Mouse (Mus musculus): ENCODE data around the gene Flvcr2.
"Not testable (repeated sequence)": the region's sequence is repeated elsewhere in the genome, so short reads cannot be mapped to it uniquely, and the experiment has no call there.

The Flvcr2 gene

GRCm38 (mm10) chr12:85745827-85746695 lies at the start of gene Flvcr2:
Flvcr2 (plus strand) TSS chr12:85746539.
- DNase-seq (ENCODE audit: low spot score) = peak; percentile 11

GRCm38 (mm10) chr12:85698179-85698578 lies 48.2 kb upstream of the Flvcr2 start:
- DNase-seq (ENCODE audit: low spot score) = not testable (repeated sequence)

- no peak for DNase-seq (ENCODE audit: low spot score)
Measured at GRCm38 (mm10) chr12:85700191-85700841, 46.0 kb upstream of the Flvcr2 start.

GRCm38 (mm10) chr12:85700842-85701223 lies 45.5 kb upstream of the Flvcr2 start:
- DNase-seq (ENCODE audit: low spot score) = no peak

- DNase-seq (ENCODE audit: low spot score) = no peak
Measured at GRCm38 (mm10) chr12:85702166-85703055, 43.9 kb upstream of the Flvcr2 start.

DNA sequence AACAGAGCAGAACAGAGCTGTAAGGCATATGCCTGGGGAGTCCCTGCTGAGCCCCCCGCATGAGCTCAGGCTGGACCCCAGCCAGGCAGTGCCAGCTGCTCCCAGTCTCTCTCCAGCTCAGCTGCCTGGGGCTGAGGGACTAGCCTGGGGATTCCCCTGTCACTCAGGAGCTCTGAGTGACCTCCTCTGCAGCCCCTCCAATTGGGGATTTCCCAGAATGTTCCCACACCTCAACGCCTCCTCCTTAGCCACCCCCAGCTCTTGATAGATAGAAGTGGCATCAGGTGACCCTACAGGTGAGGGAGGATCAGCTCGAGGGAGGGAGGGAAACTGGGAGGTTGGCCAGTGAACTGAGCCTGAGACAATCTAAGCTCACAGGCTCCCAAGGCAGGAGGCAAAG lies 42.8 kb upstream of the Flvcr2 start:
- DNase-seq (ENCODE audit: low spot score) = no peak

GRCm38 (mm10) chr12:85704566-85704965 lies 41.8 kb upstream of the Flvcr2 start:
- DNase-seq (ENCODE audit: low spot score) = peak; percentile 24

GRCm38 (mm10) chr12:85705002-85705830 lies 41.1 kb upstream of the Flvcr2 start:
- DNase-seq (ENCODE audit: low spot score) = peak; percentile 62

DNA sequence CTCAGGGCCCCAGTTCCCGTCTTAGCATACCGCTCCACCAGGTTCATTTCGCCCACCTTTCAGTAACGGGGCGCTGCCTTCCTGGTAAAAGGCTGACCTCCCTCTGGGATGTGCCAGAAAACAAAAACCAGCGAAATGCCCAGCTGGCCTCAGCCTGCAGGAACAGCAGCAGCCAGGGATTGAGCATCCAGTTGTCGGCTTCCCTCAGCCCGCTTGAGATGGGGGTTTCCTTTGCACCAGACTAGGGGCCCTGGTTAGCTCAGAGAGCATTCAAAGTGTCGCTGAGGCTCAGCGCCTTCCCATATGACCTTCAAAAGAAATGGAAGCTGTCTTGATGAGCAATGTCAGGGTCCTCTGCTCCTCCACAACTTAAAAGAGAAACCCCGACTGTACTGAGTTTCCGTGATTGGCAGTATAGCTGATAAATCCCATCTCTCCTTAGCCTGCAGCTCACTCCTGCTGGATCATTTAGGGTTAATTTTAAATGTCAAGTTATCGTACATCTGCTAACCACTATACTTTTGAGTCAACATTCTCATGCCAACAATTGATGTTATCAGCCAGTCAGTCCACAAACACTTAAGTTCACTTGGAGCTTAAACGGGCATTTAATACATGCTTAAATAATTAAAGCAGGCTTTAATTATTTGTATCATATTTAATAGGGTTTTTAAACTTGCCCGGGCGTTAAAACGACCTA lies 40.4 kb upstream of the Flvcr2 start:
- no peak for DNase-seq (ENCODE audit: low spot score)

DNA sequence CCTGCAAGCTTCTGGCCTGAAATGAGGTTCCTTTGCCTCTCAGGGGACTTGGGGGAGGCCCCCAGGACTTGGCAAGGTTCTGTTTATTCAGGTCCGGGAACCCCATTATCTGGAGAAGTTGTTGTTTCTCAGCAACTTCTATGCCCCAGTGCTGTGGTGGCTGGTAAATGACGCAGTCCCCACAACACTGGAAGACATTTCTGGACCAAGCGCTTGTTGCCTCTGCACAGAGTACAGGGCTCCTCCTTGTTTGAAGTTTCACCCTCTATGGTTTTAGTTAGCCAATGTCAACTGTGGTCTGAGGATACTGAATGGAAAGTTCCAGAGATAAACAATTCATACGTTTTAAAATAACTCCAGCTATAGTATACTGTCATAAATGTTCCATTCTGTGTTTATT lies 39.4 kb upstream of the Flvcr2 start:
- no peak for DNase-seq (ENCODE audit: low spot score)

DNA sequence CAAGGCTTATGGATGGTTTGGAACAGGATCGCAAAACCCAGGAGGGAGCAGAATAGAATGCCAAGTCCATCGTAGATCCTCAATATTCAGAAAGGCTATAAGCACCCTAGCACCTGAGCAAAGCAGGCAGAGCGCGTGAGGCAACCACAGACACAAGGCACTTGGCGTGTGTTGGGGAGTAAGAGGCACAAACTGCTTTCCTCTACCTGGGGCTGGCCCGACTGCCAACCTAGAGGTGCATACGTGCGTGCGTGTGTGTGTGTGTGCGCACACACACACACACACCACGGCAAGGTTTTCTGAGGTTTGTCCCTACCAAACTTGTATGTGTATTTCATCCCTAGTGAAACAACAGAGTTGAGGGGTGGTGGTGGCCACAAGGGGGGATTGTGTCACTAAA lies 38.9 kb upstream of the Flvcr2 start:
- DNase-seq (ENCODE audit: low spot score) = no peak

DNA sequence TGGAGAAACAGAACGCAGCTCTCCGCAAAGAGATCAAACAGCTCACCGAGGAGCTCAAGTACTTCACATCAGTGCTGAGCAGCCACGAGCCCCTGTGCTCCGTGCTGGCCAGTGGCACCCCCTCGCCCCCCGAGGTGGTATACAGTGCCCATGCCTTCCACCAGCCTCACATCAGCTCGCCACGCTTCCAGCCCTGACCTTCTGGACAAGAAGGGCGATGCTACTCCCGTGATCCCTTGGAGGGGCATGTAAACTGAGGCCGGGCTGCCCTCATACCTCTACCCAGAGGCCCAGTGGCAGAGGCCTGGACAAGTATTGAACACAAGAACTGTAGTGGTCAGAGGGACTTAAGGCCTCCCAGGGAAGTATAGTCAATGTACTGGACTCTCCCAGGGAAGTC lies 37.8 kb upstream of the Flvcr2 start:
- DNase-seq (ENCODE audit: low spot score) = no peak

GRCm38 (mm10) chr12:85710695-85711094 lies 35.6 kb upstream of the Flvcr2 start:
- DNase-seq (ENCODE audit: low spot score) = no peak

GRCm38 (mm10) chr12:85712587-85712986 lies 33.8 kb upstream of the Flvcr2 start:
- DNase-seq (ENCODE audit: low spot score) = no peak

GRCm38 (mm10) chr12:85714126-85714525 lies 32.2 kb upstream of the Flvcr2 start:
- DNase-seq (ENCODE audit: low spot score) = no peak

DNA sequence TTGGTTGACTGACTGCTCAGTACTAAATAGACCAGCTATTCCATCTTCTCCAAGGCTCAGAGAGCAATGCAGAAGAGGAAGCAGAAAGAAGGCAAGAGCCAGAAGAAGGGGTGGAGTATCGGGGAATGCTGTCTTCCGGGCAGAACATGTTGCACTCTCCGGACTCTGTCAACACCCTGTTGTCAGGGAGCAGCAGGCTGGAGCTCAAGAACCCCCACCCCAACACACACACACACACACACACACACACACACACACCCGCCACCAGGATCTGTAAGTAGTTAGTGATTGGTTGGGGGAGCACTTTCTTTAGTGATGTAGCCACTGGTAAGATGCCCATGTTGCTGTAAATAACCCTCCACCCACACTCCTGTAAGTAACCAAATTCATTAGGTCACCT lies 21.0 kb upstream of the Flvcr2 start:
- DNase-seq (ENCODE audit: low spot score) = no peak

GRCm38 (mm10) chr12:85726729-85727397 lies 19.5 kb upstream of the Flvcr2 start:
- no peak for DNase-seq (ENCODE audit: low spot score)

DNA sequence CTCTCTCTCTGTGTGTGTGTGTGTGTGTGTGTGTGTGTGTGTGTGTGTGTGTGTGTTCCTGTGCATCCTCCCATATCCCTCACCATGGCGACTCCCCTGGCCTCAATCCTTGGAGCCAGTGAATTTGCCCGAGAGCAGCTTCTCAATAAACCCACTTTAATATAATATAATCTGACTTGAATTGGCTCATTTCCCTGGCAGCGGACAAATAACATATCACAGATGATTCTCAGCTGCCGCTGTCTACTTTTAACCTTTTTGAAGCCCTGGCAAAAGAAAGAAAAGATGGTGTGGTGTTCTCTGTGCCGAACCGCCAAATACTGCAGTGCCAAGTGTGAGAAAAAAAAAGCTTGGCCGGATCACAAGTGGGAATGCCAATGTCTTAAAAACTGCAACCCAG lies 18.2 kb upstream of the Flvcr2 start:
- no peak for DNase-seq (ENCODE audit: low spot score)

DNA sequence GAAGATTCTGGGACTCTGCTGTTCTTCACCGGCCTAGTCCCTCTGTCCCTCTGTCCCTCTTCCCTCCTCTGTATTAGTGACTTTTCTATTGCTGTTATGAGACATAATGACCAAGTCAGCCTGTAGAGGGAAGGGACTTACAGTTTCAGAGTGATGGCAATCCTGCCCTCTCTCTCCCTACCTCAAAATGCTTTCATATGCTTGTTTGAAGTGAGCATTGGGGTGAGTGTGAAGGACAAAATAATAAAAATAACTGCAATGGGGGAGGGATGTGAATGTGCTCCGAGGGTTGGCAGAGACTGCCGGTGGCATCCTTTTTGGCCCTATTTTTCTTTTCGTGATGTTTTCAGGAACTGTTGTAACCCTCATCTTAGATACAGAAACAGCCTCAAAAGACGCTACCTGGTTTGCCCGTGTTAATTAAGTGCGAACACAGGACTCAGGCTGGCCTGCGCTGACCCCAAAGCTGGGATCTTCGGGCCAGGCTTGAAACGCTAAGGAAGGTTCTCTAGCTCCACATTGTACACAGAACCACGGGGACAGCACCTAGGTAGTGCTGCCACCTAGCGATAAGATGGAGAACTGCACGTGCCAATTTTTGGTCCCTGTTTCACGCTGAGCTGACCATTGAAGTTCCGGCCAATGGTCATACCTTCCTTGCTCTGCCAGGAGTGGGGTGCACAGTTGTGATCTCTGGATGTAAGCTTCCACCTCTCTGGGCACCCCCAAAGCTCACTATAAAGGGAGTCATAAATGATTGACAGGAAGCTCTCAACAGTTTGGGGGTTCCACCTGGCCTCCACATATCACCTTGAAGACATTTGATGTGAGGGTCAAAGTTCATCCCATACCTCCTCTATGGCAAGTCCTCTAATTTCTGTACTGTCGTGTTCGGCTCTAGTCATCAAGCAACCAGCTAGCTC lies 17.1 kb upstream of the Flvcr2 start:
- DNase-seq (ENCODE audit: low spot score) = peak; percentile 35

All from c-Kit-positive CD71-positive TER-119-positive erythroid progenitor cells, embryonic 14.5 days (primary cell).